Mouse (Mus musculus) lung, postnatal 36 days (tissue): ENCODE measurements around the gene Tbxa2r.
A peak's percentile ranks its signal among the peaks of the same experiment; 100 is the strongest.

Experiments used
- DNase-seq: peaks from one replicate; pipeline ENCODE4 v3.0.0; 2022; ENCODE audit warnings: mixed read lengths

Gene Tbxa2r

DNA sequence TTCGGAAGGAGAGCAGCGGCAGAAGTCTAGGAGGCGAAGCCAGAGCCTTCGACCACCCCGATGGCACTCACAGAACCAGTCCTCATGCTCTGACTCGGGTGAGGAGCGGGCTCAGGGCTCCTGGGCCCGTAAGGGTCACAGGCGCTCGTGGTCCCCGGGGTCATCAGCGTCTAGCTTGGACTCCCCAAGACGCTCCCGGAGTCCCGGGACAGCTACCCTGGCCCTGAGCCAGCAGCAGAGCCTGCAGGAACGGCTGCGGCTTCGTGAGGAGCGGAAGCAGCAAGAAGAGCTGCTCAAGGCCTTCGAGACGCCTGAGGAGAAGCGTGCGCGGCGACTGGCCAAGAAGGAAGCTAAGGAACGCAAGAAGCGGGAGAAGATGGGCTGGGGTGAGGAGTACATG lies 6.1 kb upstream of the Tbxa2r start:
- DNase-seq, result no peak

DNA sequence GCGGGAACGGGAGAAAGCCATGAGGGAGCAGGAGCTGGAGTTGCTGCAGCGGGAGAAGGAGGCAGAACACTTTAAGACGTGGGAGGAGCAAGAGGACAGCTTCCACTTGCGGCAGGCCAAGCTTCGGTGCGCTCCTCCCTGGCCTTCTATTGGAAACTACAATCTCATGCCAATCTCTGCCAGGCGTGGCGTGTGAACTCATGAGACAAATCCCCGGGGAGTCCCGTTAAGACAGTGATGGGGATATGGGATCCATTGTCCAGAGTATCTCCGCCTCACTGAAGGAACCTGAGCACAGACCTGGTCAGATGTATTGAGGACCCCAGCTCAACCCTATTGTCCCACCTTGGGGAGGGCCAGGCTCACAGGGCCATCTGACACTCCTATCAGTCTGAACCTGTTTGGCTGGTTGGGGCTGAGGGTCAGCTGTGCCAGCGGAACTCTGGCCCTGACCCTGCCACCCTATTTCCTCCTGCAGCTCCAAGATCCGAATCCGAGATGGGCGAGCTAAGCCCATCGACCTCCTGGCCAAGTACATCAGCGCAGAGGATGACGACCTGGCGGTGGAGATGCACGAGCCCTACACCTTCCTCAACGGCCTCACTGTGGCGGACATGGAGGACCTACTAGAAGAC lies 5.3 kb upstream of the Tbxa2r start:
- DNase-seq, result no peak

DNA sequence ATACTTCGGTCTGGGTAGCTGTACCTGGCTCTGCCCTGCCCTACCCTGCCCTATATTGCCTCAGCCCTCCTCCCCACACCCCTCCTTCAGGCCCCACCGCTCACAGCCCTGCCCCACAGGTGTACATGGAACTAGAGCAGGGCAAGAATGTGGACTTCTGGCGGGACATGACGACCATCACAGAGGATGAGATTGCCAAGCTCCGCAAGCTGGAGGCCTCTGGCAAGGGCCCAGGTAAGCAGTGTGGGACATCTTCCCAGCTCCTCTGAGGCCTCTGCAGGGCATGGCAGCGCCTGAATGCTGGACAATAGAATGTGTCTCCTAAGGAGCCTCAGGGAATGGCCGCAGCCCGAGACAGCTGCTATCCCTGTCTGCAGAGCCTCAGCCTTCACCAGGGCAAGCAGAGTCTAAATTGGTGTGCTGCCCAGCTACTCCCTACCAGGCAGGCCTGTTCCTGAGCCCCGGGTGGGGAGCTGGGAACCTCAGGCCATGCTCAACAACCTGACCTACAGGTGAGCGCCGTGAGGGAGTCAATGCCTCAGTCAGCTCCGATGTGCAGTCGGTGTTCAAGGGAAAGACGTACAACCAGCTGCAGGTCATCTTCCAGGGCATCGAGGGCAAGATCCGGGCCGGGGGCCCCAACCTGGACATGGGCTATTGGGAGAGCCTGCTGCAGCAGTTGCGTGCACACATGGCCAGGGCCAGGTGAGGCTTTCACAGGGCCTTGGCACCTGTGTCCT lies 4.6 kb upstream of the Tbxa2r start:
- DNase-seq, result no peak

DNA sequence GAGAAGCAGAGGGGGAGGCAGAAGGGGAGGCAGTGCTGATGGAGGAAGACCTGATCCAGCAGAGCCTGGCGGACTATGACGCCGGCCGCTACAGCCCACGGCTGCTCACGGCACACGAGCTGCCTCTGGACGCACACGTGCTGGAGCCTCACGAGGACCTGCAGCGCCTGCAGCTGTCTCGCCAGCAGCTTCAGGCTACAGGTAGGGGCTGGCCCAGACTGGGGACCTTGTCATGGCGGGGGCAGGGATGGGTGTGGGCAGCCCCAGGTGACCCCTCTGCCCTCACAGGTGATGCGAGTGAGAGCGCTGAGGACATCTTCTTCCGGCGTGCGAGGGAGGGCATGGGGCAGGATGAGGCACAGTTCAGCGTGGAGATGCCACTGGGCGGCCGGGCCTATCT lies 3.4 kb upstream of the Tbxa2r start:
- no peak for DNase-seq

DNA sequence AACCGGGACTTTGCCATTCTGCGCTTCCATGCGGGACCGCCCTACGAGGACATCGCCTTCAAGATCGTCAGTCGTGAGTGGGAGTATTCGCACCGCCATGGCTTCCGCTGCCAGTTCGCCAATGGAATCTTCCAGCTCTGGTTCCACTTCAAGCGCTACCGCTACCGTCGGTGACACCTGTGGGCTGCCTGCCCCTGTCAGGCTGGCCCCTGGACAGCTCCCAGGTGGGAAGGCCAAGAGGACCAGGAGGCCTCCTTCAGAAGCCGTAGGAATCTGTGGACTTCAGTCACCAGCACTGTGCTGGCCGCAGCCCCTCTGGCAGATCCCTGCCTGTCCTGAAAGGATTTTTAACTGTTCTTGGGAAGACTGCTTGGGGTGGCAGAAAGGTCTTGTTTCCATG lies 2.8 kb upstream of the Tbxa2r start:
- no peak for DNase-seq

DNA sequence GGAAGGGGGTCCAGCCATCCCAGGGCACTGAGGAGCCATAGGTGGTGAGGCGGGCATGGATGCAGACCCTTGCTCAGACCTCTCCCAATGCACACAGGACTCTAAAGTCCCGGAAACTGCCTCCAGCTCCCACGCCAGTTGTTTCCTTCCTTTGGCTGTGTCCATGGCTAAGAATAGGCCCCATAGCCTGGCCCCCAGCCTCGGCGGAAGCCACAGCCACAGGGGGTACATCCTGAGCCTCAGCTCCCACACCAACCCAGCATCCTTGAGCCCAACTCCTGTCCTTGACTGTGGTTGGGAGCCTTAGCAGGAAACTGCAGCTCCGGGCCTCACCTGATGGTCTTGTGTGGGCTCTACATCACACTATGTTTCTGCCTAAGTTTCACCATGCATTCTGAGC lies 1.7 kb upstream of the Tbxa2r start:
- peak; percentile 66 for DNase-seq

DNA sequence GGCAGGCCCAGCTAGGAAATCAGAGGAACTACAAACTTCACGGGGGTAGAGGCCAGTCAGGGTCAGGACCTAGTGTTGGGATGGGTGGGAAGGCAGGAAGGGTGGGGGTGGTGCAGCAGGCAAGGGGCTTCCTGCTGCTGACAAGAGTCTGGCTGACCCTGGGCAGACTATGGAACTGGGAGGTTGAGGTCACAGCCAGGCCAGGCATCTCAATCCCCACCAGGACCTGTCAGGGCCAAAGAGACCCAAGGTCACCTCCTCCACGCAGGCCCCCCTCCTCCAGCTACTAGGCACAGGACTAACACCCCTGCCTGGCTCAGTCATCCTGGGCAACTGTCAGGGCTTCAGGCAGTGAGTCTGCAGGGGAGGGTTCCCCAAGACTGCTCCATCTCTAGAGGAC lies 572 bp upstream of the Tbxa2r start:
- peak; percentile 51 for DNase-seq

DNA sequence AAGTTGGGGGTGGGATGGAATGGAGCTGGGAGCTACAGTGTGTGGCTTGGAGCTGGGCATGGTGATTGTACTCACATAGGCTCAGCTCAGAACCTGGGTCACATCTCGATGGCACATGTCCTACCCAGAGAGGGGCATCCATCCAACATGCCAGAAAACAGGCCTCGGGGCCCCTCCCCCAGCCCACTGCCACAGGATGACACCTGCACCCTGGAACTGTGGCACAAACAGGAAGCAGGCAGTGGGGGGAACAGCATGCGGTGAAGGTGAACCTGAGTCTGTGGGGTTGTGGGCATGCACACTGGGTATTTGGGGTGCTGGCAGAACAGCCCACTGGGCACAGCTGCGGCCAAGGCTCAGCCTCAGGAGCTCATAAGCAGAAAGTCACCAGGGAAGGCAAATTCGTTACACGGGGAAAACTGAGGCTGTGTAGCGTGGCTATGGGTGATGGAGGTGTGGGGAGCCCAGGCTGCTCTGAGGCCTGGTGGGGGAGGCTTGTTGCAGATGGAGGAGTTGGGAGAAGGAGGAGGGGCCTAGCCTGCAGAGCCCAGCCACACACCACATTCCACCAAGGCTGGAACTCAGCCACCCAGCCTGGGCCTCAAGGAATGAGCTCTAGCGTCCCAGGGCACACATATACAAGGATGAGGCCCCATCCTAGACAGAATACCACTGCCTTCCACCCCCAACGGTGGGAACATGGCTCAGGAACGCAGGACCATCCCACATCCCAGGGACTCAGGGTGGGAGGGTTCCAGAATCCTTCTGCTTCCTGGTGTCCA lies 854 bp downstream of the Tbxa2r start:
- no peak for DNase-seq

DNA sequence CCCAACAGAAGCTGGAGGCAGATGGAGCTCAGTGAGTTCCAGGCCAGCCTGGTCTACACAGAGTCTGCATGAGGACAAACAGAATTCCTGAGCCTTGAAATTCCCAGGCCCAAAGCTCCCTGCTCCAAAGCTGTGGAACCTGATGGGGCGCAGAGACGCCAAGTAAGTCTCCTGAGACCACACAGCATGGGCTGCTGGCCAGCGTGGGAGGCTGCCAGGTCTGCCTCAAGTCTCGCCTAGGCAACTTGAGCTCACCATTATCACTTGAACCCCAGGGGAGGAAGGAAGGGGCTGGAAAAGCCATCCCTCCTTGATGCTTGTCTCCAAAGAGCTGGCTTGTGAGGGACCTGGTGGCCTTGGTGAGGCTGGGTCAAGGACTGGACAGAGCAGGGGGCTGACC lies 1.5 kb downstream of the Tbxa2r start:
- DNase-seq, result no peak

DNA sequence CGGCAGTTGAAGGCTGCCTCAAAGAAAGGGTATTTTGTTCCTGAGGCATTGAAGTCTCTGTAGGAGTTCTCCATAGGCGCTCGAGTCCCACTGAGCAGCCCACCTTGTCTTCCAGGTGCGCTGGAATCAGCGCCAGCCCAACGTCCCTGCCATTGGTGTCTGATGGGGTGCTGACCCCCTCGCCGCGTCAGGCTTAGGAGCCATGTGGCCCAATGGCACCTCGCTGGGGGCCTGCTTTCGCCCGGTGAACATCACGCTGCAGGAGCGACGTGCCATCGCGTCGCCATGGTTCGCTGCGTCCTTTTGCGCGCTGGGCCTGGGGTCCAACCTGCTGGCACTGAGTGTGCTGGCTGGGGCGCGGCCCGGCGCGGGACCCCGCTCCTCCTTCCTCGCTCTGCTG lies 3.7 kb downstream of the Tbxa2r start:
- DNase-seq, result no peak

DNA sequence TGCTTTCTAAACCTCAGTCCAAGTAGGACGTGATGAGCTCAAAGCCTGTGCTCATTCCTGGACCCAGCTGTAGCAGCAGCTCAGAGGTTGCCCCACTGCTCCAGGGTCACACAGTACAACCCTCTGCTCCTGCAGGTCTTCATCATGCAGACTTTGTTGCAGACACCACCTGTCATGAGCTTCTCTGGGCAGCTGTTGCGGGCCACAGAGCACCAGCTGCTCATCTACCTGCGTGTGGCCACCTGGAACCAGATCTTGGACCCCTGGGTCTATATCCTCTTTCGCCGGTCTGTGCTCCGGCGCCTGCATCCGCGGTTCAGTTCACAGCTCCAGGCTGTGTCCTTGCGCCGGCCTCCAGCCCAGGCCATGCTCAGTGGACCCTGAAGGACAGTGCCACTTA lies 5.8 kb downstream of the Tbxa2r start:
- DNase-seq, result no peak

DNA sequence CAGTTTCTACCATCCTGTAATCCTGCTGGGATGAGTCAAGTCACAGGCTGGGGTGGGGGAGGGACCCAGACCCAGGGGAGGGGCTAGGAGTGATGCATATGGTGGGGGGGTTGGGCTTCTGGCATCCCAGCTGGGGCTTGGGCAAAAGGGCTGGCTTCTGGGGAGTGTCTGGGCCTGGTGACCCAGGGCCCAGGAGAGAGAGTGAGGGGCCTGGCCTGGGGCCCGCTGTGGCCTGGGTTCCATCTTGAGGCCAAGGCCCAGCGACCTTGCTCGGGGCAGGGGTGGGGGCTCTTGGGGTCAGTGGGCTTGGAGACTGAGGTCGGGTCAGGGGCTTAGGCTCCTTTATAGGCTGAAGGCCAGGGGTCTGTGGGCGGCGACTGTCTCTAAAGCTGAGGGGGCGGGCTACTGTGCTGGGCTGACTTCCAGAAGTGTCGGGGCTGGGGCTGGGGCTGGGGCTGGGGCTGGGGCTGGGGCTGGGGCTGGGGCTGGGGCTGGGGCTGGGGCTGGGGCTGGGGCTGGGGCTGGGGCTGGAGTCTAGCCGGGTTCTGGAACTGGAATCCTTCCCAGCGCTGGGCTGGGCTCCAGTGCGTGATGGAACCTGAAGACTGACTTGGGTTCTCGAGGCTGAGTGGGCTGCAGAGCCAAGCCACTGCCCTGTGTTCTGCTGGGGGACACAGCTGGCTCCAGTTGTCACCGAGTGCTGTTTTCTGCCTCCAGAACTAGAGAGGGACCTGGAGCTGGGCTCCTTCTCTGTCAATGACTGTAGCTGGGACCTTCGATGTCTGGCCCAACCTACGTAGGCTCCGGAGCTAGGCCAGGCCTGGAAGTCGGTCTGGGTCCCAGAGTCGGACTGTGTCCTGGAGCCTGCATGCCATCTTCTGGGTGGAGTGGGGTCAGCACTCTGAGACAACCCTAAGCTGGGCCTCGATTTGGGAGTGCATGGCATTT lies 7.1 kb downstream of the Tbxa2r start:
- no peak for DNase-seq

DNA sequence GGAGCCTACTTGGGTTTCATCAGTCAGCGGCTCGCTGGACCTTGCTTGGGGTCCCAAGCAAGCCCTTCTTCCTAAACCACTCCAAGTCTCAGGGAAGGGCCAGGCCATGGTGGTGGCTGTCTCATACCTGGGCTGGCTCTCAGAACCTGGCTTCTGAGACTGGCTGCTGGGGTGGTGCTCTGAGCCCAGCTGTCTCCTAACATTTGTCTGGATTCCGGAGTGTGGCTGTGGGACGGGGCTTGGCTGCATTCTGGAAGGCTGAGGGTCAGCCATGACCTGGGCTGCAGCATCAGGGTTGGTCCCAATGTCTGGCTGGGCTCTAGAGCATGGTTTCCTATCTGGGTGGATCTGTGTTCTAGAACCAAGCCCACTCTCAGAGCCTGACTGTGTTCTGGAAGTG lies 8.0 kb downstream of the Tbxa2r start:
- DNase-seq, result no peak

DNA sequence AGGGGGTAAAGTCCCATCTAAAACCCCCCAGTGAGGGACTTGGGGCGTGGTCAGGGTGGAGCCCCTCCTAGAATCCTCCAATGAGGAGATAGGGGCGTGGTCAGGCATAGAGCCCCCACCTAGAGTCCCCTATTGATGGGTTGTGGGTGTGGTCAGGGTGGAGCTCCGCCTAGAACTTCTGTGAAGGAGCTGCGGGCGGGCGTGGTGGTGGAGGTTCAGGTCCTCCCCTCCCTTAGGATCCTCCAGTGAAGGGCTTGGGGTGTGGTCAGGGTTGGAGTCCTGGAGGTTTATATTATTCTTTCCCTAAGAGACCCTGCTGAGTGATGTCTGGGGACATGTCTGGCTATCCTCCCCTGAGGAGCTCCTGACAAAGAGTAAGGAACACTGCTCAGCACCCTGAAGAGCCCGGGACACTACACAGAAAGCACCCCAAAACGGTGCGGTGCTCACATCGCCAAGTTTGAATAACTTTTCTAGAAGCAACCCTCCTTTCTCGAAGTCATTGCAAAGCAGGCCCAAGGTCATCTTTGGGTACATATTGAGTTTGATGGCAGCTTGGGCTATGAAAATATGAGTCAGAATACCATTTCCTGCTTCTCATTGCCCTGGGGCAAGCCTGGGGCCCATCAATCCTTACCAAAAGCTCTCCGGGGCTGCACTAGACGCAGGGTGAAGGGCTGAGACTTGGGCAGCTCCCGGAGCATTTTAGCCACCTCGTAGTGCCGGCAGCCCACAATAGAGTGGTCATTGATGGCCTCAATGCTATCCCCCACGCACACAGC lies 12.2 kb downstream of the Tbxa2r start:
- no peak for DNase-seq

DNA sequence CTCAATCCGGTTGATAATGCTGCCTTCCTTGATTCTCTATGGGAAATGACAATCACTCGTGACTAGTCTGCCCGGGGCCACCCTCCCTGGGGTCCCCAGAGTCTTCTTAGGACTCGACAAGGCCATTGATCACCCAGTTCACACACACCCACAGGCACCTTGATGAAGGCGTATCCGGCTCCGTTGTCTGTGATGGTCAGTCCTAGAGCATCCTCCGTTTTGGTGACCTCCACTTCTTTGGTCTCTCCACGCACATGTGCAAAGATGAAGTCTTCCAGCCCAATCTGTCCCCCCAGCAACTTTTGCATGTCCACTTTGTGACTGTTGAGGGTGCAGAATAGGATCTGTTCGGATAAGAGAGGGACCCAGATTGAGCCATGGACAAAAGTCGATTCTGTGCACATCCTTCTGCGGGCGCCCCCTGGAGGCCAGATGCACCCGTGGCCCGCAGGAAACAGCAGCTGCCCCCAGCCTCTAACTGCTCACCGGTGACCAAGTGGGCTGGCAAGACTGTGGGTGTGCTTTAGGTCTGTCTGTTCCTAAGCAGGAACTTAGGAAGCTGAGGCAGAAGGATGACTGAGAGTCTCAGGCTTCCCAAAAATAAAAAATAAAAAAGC lies 12.9 kb downstream of the Tbxa2r start:
- DNase-seq, result peak; percentile 90

DNA sequence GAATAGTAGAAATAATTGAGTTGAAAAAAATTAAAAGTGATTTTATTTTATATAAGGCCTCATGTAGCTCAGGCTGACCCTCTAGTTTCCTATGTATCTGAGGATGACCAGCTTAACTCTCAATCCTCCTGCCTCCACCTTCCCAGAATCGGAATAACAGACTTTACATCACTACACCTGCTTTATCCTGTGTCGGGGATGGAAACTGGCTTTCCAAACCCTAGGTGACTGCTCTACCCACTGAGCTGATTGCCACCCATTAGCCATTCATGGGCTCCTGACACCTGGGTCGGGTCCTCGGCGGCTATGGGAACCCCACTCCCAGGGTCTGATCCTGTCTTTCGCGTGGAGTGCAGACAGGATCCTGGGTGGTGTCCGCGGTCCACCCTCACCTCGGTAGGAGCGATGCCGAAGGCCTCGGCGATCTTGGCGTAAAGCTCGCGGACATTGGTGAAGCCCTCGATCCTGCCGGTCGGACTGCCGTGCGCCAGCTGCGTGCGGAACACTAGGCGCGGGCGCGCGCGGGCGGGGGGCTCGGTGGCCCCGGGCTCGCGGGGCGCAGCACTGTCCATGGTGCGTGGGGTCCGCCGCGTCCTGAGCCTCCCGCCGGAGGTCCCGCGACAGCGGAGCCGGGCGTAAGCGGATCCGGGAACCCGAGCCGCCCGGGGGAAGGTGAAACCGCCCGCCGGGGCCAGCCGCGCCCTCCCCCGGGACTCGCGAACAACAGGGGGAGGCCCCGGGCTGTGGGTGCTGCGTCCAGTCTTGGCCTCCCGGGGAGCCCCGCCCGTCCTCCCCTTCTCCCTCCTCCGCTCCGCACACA lies 14.4 kb downstream of the Tbxa2r start, which contains the start of gene Gipc3:
Gipc3 (minus strand) TSS at position 581 of the 820 bp plus-strand sequence.
- DNase-seq, result no peak

DNA sequence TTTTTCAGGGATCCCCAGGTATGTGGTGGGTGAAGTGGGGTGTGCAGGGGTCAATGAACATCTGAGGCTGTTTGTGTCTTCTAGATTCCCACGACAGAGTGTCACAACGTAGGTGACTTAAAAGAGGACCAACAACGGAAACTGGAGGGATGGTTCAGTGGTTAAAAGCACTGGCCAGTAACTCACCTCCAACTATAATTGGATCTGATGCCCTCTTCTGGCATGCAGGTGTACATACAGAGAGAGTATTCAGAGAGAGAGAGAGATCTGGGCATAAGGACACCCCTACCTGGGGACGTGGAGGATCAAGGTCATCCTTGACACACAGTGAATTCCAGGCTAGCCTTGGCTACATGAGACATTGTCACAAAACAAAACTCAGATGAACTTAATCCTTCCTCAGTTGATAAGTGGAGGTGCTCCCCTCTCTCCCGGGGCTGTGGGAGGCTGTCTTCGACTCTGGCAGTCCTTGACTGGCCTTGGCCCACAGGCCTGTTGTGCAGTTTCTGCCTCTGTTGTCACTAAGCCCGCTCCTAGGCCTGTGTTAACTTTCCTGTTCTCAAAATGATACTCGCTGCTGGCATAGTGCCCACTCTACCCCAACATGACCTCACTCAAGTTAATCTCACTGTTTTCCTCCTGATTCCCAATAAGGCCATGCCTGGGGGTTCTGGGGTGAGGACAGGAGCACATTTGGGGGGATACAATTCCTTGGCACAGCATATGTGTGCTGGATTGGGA lies 16.1 kb downstream of the Tbxa2r start:
- no peak for DNase-seq

DNA sequence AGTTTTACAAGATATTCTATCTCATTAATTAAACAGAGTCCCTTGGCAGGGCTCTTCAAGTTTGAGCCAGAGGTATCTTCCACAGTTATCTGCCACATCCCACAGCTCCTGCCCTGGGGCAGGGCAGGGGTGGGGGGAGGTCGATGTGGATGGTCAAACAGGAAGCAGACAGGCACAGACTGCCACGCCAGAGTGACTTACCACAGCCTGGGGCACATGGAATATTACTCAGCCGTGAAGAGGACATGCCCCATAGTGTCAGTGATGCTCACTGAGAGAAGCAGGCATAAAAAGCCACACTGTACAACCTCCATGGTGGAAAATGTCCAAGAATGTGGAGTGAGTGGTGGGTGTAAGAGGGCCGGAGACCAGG lies 16.6 kb downstream of the Tbxa2r start:
- no peak for DNase-seq

DNA sequence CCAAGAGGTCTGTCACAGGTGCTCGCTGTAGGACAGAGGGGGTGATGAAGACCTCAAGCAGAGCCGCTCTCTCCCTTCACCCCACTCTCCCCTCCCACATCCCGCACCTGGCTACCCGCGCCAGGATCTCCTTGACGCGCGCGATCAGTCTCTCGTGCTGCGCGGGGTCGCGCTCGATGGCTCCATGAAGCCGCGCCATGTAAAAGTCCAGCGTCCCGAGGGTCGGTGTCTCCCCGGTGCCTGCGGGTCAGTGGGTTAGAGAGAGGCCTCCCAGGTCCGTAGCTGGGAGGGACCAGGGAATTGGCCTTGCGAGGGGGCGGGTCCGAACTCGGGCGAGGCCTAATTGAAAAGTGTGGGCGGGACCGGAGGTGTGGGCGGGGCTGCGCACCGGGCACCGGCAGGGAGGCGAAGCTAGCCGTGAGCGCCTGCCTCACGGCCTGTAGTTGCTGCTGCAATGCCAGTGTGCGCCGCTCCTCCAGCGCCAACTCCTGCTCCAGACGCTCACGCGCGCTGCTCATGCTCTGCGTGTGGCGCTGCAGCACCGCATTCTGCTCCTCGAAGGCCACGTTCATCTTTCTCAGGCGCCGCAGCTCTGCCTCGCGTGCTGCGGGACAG lies 18.0 kb downstream of the Tbxa2r start:
- peak; percentile 84 for DNase-seq
